Mouse (Mus musculus): ENCODE results near the gene Maml3.

The Maml3 gene

DNA sequence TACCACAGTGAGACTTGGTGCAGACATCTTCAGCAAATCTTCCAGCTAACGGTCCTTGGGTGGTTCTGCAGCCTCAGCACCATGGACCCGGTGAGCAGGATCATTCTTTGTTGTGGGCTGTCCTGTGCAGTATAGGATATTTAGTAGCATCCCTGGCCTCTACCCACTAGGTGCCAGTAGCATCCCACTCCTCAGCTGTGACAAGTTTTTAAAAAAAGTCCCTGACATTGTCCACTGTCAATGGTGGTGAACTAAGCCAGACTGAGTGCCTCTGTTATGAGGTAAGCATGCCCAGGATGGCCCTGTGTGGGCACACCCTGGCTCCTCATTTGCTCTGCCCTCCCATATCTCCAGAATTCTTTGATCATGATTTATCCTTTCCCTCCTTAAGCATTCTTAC lies 453.7 kb downstream of the Maml3 start:
- no peak for DNase-seq

DNA sequence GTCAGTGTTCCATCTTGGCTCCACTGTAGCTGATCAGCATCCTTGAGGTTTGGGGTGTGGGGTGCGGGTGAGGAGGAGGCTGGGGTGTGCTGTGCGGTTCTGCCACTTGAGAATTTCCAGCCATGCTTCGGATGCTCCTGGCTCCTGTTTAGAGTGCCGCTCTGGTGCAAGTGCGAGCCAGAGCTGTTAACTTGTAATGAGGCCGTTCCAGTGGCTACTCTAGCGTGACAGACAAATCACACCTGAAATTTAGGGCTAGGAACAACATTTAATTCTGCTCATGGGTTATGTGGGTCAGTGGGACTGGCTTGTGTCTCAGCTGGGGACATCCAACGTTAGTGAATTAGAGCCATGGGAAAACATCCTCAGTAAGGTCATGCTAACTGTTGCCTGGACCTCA lies 454.9 kb downstream of the Maml3 start:
- DNase-seq: no peak

- peak; percentile 26 for DNase-seq
Measured at GRCm38 (mm10) chr3:51649426-51649825, 455.4 kb downstream of the Maml3 start.

DNA sequence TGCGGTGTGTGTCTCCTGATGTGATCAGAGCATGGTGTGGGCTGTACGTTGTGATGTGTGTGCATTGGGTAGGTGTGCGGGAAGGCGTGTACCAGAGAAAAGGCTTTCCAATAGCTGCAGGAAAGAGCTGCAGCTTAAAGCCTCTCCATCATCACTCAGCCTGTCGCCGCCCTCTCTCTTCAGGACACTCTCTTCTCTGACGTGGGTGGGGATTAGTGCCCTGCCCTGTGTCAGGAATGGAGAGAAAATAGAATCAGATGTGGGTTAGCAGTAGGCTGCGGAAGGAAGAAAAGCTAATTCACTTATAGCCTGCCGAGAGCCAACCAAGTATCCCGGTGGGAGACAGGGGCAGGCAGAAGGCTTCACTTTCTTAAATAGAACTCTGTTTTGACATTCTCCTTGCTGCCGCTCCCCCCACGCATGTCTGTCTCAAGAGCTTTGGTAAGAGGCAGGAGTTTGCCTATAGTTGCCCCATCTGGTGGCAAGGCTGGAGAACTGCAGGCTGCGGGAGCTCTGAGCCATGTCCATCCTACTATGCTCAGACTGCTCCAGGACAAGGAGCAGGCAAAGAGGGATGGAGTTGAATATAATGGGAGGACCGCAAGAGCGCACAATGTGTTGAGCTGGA lies 456.7 kb downstream of the Maml3 start:
- DNase-seq: peak; percentile 86

DNA sequence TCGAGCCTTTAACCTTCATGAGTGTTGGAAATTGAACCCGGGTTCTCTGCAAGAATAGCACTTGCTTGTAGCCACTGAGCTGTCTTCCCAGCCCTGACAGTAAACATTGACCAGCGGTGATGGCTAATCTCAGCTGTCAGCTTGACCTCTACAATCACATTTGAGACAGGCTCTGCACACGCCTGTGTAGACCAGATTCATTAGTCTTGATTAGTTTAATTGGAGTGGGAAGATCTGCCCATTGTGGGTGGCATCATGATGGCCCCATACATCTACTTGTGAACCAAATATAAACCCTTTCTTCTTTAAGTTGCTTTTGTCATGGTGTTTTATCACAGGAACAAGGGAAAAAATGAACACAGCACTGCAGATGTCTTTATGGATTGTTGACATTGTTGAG lies 457.5 kb downstream of the Maml3 start:
- no peak for DNase-seq

DNA sequence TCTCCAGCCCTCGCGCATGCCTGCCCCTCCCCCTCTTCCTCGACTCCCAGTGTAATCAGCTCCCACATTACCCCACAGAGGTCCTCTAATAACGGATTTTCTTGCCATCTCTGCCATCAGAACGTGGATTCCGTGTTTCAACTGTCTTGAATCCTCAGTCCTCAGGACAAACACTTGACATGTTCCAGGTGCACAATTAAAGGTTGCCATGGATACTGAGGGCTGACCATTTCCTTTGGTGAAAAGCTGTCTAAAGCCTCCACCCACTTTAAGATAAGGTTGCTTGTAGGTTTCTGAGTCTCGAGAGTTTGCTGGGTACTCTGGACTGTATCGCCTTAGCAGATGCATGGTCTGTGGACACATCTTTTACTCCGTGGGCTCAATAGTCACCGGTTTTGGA lies 458.6 kb downstream of the Maml3 start:
- DNase-seq: no peak

- no peak for DNase-seq
Measured at GRCm38 (mm10) chr3:51645484-51645883, 459.4 kb downstream of the Maml3 start.

GRCm38 (mm10) chr3:51638260-51638659 lies 466.6 kb downstream of the Maml3 start:
- no peak for DNase-seq

GRCm38 (mm10) chr3:51637326-51637725 lies 467.6 kb downstream of the Maml3 start:
- DNase-seq: no peak

DNA sequence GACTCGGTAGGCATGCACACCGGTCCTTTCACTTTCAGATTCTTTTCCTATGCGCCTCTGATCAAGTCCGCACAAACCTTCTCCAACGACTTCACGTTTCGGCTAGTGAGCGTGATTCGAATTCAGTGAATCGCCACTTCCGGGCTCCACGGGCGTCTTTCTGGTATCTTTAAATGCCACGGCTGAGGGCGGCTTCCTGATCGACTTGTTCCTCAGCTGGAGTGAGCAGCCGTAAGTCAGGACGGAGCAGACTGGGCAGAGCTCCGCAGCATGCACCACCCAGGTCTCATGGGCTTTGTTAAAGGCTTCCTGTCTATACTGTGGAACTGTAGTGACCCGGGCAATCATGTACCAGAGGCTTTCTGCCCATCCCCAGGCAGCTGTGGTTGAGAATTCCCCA lies 468.2 kb downstream of the Maml3 start:
- peak; percentile 14 for DNase-seq

GRCm38 (mm10) chr3:51635960-51636359 lies 468.9 kb downstream of the Maml3 start:
- DNase-seq: no peak

Data from kidney, postnatal 10 days (tissue).